Mouse (Mus musculus) forebrain, embryonic 16.5 days (tissue): Measurements from ENCODE around the gene Rabggtb. TPM values are rescaled to one million over a fixed set of nuclear protein-coding genes. Genes with fewer than 3 reads are reported as not detected.

Experiments used
- polyA plus RNA-seq: library from polyadenylated mRNA; unstranded; fragments of >200 nt; fragmentation: Nextera tagmentation; extraction: Ambion mirVana; gene quantifications from 2 replicates; pipeline ENCODE4 v1.2.1, GENCODE M21; 2015

The Rabggtb gene
- polyA plus RNA-seq, 1 experiment from 2014 or later: 49.3 TPM

Other genes with a start within 250 kb of the Rabggtb start
- gene St6galnac3, start 187.8 kb downstream of the Rabggtb start, polyA plus RNA-seq: 23.5 and 23.7 TPM in 2 replicates
- gene Asb17, start 68.8 kb downstream of the Rabggtb start, polyA plus RNA-seq: not detected in 2 replicates
- gene Msh4, start 6.9 kb downstream of the Rabggtb start, polyA plus RNA-seq: 0.14 and 0.24 TPM in 2 replicates
- gene Acadm, start 31.6 kb upstream of the Rabggtb start, polyA plus RNA-seq: 37.6 and 41.8 TPM in 2 replicates
- gene Slc44a5, start 60.4 kb upstream of the Rabggtb start, polyA plus RNA-seq: 8.3 and 9.1 TPM in 2 replicates